ENCODE assay signal across 12 mouse cellular contexts in genomic region chr4:53292606-53293005, GRCm38 (mm10).
"Had no signal": no experiment of that assay in that cellular context is flagged by ENCODE, and none has a peak within 500 bp of the region (broad histone marks: within the 10 kb centered on the region; RNA-seq: fewer than 3 reads in every experiment).

No protein-coding gene starts in this region.

- DNase-seq: retina, postnatal 1 day; right cerebral cortex, adult 18-20 months; right cerebral cortex, postnatal 14 days; right cerebral cortex, postnatal 25 days; right cerebral cortex, postnatal 4 days; spleen, adult 18-20 months; thymus, adult 18-20 months; thymus, adult 2 months; thymus, postnatal 14 days; thymus, postnatal 25 days; thymus, postnatal 36 days; thymus, postnatal 4 days had no signal
